Mouse (Mus musculus) lung, adult 2 months (tissue): ENCODE measurements at regions not wholly inside any gene's neighbourhood (a gene's known extent, or its start where the extent isn't known, plus 50 kb on each side); places are given as distances from the start of the nearest gene placed in this dataset.
A peak's percentile ranks its signal among the peaks of the same experiment; 100 is the strongest.

Experiments
- DNase-seq: peaks from one replicate; pipeline ENCODE4 v3.0.0; 2022
- H3K4me1 ChIP-seq: fragments of 200-500 bp; 2 replicates; pipeline ENCODE4 v1.6.1; 2011; ENCODE audit warnings: low read length; ENCODE audit not compliant: control insufficient read depth, insufficient read depth
- H3K4me3 ChIP-seq: fragments of 200-500 bp; replicated peaks from 2 replicates; pipeline ENCODE3; 2011; ENCODE audit warnings: low read depth, mild to moderate bottlenecking, control low read depth, low read length; ENCODE audit errors: extremely low read depth
- CTCF ChIP-seq: fragments of 200-500 bp; IDR thresholded peaks from 2 replicates; pipeline ENCODE4 v1.5.1; 2011; ENCODE audit warnings: mild to moderate bottlenecking, low read length, control low read depth; ENCODE audit not compliant: insufficient read depth
- POLR2A ChIP-seq: fragments of 200-500 bp; IDR thresholded peaks from 2 replicates; pipeline ENCODE4 v1.6.1; 2011; ENCODE audit warnings: low read depth, mild to moderate bottlenecking, control low read depth, low read length, borderline replicate concordance; ENCODE audit errors: extremely low read depth
- WGBS: fragments of 180-500 bp; shearing (Covaris S2); methylation state at CpG from one replicate; pipeline ENCODE4 v1.1.7; 2018; 5-methylcytosine and 5-hydroxymethylcytosine counted together

GRCm38 (mm10) chr3:128104516-128104915 lies 208.4 kb upstream of the Fam241a start:
- no peak for TF ChIP-seq POLR2A
- no peak for TF ChIP-seq CTCF
- 86% methylated on average over 6 of the region's 6 CpGs for WGBS
- no peak overlapping the region for H3K4me3 ChIP-seq

GRCm38 (mm10) chr3:128093046-128093445 lies 196.9 kb upstream of the Fam241a start:
- no peak for DNase-seq
- no peak overlapping the region for H3K4me3 ChIP-seq
- TF ChIP-seq CTCF (no peak), POLR2A (no peak)
- H3K4me1 ChIP-seq = no peaks in the 10 kb centered on the region

More at GRCm38 (mm10) chr3:128104516-128104915, 208.4 kb upstream of the Fam241a start:
- H3K4me1 ChIP-seq = no peaks in the 10 kb centered on the region
- DNase-seq = no peak

- H3K4me3 ChIP-seq = no peak overlapping the region
- WGBS = 14% methylated on average over 4 of the region's 4 CpGs
- DNase-seq = no peak
- TF ChIP-seq POLR2A = no peak
- peak; percentile 43; the same call in 1 of the 2 replicates for TF ChIP-seq CTCF
- no peaks in the 10 kb centered on the region for H3K4me1 ChIP-seq
Measured at GRCm38 (mm10) chr3:128088207-128088606, 192.1 kb upstream of the Fam241a start.

- WGBS = 84% methylated on average over 10 of the region's 10 CpGs
- TF ChIP-seq CTCF (no peak), POLR2A (no peak)
- Histone ChIP-seq H3K4me3 (no peak overlapping the region), H3K4me1 (no peaks in the 10 kb centered on the region)
- no peak for DNase-seq
Measured at GRCm38 (mm10) chr3:128087163-128087562, 191.0 kb upstream of the Fam241a start.

- TF ChIP-seq CTCF = no peak
- TF ChIP-seq POLR2A = no peak
- no peak overlapping the region for H3K4me3 ChIP-seq
- H3K4me1 ChIP-seq = no peaks in the 10 kb centered on the region
- no peak for DNase-seq
- 73% methylated on average over 6 of the region's 6 CpGs for WGBS
Measured at GRCm38 (mm10) chr3:128082463-128082862, 186.3 kb upstream of the Fam241a start.

GRCm38 (mm10) chr3:128081430-128081829 lies 185.3 kb upstream of the Fam241a start:
- H3K4me3 ChIP-seq = no peak overlapping the region
- TF ChIP-seq POLR2A (no peak), CTCF (no peak)
- WGBS = 56% methylated on average over 1 of the region's 1 CpGs
- H3K4me1 ChIP-seq = no peaks in the 10 kb centered on the region
- DNase-seq = no peak

GRCm38 (mm10) chr3:128067861-128068260 lies 171.7 kb upstream of the Fam241a start:
- WGBS = 60% methylated on average over 4 of the region's 4 CpGs

GRCm38 (mm10) chr3:128054031-128054430 lies 157.9 kb upstream of the Fam241a start:
- 58% methylated on average over 9 of the region's 9 CpGs for WGBS
- H3K4me1 ChIP-seq = no peaks in the 10 kb centered on the region
- TF ChIP-seq CTCF (no peak), POLR2A (no peak)
- no peak for DNase-seq
- no peak overlapping the region for H3K4me3 ChIP-seq

More at GRCm38 (mm10) chr3:128067861-128068260, 171.7 kb upstream of the Fam241a start:
- DNase-seq = no peak
- no peak overlapping the region for H3K4me3 ChIP-seq
- TF ChIP-seq POLR2A (no peak), CTCF (no peak)
- no peaks in the 10 kb centered on the region for H3K4me1 ChIP-seq

GRCm38 (mm10) chr3:128043709-128044108 lies 147.6 kb upstream of the Fam241a start:
- WGBS = 48% methylated on average over 3 of the region's 3 CpGs

GRCm38 (mm10) chr3:128040407-128041115 lies 144.4 kb upstream of the Fam241a start:
- TF ChIP-seq POLR2A = no peak
- no peak for TF ChIP-seq CTCF
- 44% methylated on average over 12 of the region's 12 CpGs for WGBS
- H3K4me3 ChIP-seq = no peak overlapping the region
- no peaks in the 10 kb centered on the region for H3K4me1 ChIP-seq
- DNase-seq = no peak

More at GRCm38 (mm10) chr3:128043709-128044108, 147.6 kb upstream of the Fam241a start:
- no peak for TF ChIP-seq POLR2A
- TF ChIP-seq CTCF = no peak
- H3K4me1 ChIP-seq = no peaks in the 10 kb centered on the region
- no peak for DNase-seq
- no peak overlapping the region for H3K4me3 ChIP-seq
